Mouse (Mus musculus) limb, embryonic 10.5 days (tissue): ENCODE measurements at regions not wholly inside any gene's neighbourhood (a gene's known extent, or its start where the extent isn't known, plus 50 kb on each side); places are given as distances from the start of the nearest gene placed in this dataset.

Source experiments
- DNase-seq: peaks from one replicate; pipeline ENCODE4 v3.0.0-alpha.2; 2017; ENCODE audit warnings: low spot score
- H3K27ac ChIP-seq: fragments of 300-500 bp; sonication (generic); 2 replicates; pipeline ENCODE4 v1.5.1; 2016; ENCODE audit warnings: mild to moderate bottlenecking
- H3K27me3 ChIP-seq: fragments of 300-500 bp; sonication (generic); 2 replicates; pipeline ENCODE4 v1.6.1; 2016; ENCODE audit warnings: low read depth, mild to moderate bottlenecking; ENCODE audit not compliant: poor library complexity, severe bottlenecking
- H3K36me3 ChIP-seq: fragments of 300-500 bp; sonication (generic); 2 replicates; pipeline ENCODE4 v1.6.1; 2016; ENCODE audit warnings: mild to moderate bottlenecking, moderate library complexity
- H3K4me1 ChIP-seq: fragments of 300-500 bp; sonication (generic); 2 replicates; pipeline ENCODE4 v1.6.1; 2016
- H3K4me3 ChIP-seq: fragments of 300-500 bp; sonication (generic); 2 replicates; pipeline ENCODE4 v1.5.1; 2016; ENCODE audit warnings: mild to moderate bottlenecking, moderate library complexity
- H3K9me3 ChIP-seq: fragments of 300-500 bp; sonication (generic); replicated peaks from 2 replicates; pipeline ENCODE4 v1.6.1; 2016; ENCODE audit warnings: mild to moderate bottlenecking
- WGBS: fragments of 180-500 bp; shearing (Covaris S2); methylation state at CpG from one replicate; pipeline ENCODE4 v1.1.7; 2016; 5-methylcytosine and 5-hydroxymethylcytosine counted together

DNA sequence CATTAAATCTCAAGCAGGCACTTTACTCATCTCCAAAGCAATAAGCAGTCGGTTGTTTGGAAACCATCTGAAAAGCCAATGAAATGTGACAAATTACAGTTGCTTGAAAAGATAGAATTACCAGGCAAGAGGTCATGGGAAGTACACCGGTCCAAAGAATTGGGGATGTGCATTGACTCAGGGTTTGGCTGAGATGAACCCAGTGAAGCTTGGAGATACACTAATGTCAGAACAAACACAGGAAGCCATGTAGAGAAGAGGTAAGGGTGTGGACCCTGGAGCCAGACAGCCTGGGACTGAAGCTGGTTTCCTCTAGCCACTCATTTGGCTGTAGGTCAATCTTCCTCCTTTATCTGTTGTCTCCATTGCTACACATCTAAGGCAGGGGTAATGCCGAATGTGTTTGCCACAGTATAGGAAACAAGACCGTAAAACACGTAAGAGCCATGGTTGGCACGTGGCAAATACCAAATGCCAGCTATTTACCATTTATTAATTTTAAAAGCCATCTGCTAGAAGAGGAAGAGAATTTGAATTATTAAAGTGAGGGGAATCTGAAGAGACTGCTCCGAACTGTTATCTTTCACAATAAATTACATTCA is 173.9 kb downstream of the Rassf9 start:
- Histone ChIP-seq H3K4me1 (no peaks in the 10 kb centered on the region), H3K27ac (no peak overlapping the region), H3K36me3 (no peaks in the 10 kb centered on the region), H3K4me3 (no peak overlapping the region), H3K9me3 (no peaks in the 10 kb centered on the region), H3K27me3 (no peaks in the 10 kb centered on the region)
- 81% methylated on average over 7 of the region's 7 CpGs for WGBS
- DNase-seq: no peak

DNA sequence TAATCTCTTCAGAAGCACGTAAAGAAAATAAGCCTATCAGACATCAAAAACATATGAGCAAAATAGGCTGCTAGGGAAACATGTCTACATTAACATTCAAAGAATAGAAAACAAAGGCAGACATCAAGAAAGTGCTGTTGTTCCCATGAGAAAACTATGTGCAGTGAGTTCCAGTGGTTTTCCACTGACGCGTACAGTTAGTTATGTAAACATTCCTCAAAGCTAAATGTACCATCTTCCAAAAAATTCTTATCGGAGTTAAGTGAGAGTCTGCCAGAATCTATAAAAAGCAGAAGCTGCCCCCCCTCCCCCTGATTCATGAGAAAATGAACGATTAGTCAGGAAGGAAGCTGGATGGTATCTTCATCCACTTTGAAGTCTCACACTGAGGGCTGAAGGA is 155.3 kb downstream of the Rassf9 start:
- H3K4me3 ChIP-seq: no peak overlapping the region
- no peak overlapping the region for H3K27ac ChIP-seq
- no peak for DNase-seq

GRCm38 (mm10) chr10:102659683-102660082 is 147.7 kb downstream of the Rassf9 start:
- Histone ChIP-seq H3K27me3 (no peaks in the 10 kb centered on the region), H3K4me1 (no peaks in the 10 kb centered on the region)
- whole genome bisulfite sequencing: 88% methylated on average over 6 of the region's 6 CpGs

More for the DNA sequence above, 155.3 kb downstream of the Rassf9 start:
- WGBS: 87% methylated on average over 5 of the region's 5 CpGs
- H3K9me3 ChIP-seq: no peaks in the 10 kb centered on the region
- H3K36me3 ChIP-seq: no peaks in the 10 kb centered on the region
- H3K4me1 ChIP-seq: no peaks in the 10 kb centered on the region
- H3K27me3 ChIP-seq: no peaks in the 10 kb centered on the region

DNA sequence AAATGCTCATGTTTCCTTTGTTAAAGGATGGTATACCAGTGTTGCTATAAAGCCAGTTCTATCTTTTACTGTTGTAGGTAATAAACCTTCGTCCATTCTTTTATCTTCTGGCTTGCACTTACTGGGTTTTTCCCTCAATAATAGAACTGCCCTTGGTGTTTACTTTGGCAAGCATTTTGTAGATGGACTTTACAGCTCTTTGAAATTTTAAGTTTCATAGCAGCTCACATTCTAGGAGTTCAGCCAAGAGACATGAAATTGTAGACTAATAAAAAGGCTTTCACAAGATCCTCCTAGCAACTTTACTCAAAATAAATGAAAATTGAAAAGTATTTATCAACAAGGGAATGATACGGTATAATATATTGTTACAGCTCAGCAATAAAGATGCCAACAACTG is 124.5 kb downstream of the Rassf9 start:
- no peak for DNase-seq
- no peaks in the 10 kb centered on the region for H3K4me1 ChIP-seq
- WGBS: 89% methylated on average over 2 of the region's 2 CpGs
- no peaks in the 10 kb centered on the region for H3K36me3 ChIP-seq
- no peaks in the 10 kb centered on the region for H3K27me3 ChIP-seq
- H3K9me3 ChIP-seq: no peaks in the 10 kb centered on the region
- H3K4me3 ChIP-seq: no peak overlapping the region
- H3K27ac ChIP-seq: no peak overlapping the region

More at GRCm38 (mm10) chr10:102659683-102660082, 147.7 kb downstream of the Rassf9 start:
- H3K27ac ChIP-seq: no peak overlapping the region
- no peaks in the 10 kb centered on the region for H3K36me3 ChIP-seq
- no peaks in the 10 kb centered on the region for H3K9me3 ChIP-seq
- no peak overlapping the region for H3K4me3 ChIP-seq
- no peak for DNase-seq

- no peak overlapping the region for H3K4me3 ChIP-seq
- H3K4me1 ChIP-seq: no peaks in the 10 kb centered on the region
- H3K27ac ChIP-seq: no peak overlapping the region
- H3K36me3 ChIP-seq: no peaks in the 10 kb centered on the region
- no peaks in the 10 kb centered on the region for H3K27me3 ChIP-seq
- no peak for DNase-seq
- H3K9me3 ChIP-seq: no peaks in the 10 kb centered on the region
- 79% methylated on average over 4 of the region's 4 CpGs for WGBS
Measured at GRCm38 (mm10) chr10:102633438-102633837, 121.4 kb downstream of the Rassf9 start.

- DNase-seq: no peak
- H3K27me3 ChIP-seq: no peaks in the 10 kb centered on the region
- no peaks in the 10 kb centered on the region for H3K4me1 ChIP-seq
- no peaks in the 10 kb centered on the region for H3K36me3 ChIP-seq
- H3K9me3 ChIP-seq: no peaks in the 10 kb centered on the region
- H3K4me3 ChIP-seq: no peak overlapping the region
- H3K27ac ChIP-seq: no peak overlapping the region
Measured at GRCm38 (mm10) chr10:102628609-102629008, 116.6 kb downstream of the Rassf9 start.

GRCm38 (mm10) chr10:102623895-102624294 is 111.9 kb downstream of the Rassf9 start:
- Histone ChIP-seq H3K9me3 (no peaks in the 10 kb centered on the region), H3K4me1 (no peaks in the 10 kb centered on the region), H3K27ac (no peak overlapping the region), H3K4me3 (no peak overlapping the region), H3K36me3 (no peaks in the 10 kb centered on the region), H3K27me3 (no peaks in the 10 kb centered on the region)
- no peak for DNase-seq
- WGBS: 86% methylated on average over 3 of the region's 3 CpGs

- Histone ChIP-seq H3K4me3 (no peak overlapping the region), H3K27ac (no peak overlapping the region), H3K27me3 (no peaks in the 10 kb centered on the region), H3K4me1 (no peaks in the 10 kb centered on the region), H3K9me3 (no peaks in the 10 kb centered on the region), H3K36me3 (no peaks in the 10 kb centered on the region)
- no peak for DNase-seq
- WGBS: 81% methylated on average over 2 of the region's 2 CpGs
Measured at GRCm38 (mm10) chr10:102622583-102623008, 110.6 kb downstream of the Rassf9 start.

DNA sequence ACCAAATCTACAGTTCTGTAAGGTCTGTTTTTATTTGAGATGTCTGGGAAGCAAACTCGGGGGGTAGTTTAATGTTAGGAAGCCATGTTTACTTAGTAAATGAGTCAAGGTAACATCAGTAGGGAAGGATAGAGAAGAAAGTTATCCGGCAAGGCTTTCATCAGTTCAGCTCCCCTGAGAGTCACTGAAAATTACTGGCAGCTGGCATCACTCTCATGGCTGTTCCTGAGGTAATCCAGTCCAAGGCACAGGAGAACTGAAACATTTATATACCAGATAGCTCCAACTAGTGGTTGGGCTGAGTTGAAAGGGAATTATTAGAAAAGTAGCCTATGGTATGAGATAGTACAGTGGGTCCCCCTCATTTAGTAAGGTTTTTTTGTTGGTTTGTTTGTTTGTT is 106.7 kb downstream of the Rassf9 start:
- Histone ChIP-seq H3K36me3 (no peaks in the 10 kb centered on the region), H3K27ac (no peak overlapping the region), H3K4me3 (no peak overlapping the region), H3K9me3 (no peaks in the 10 kb centered on the region), H3K4me1 (no peaks in the 10 kb centered on the region), H3K27me3 (no peaks in the 10 kb centered on the region)
- WGBS: 74% methylated on average over 2 of the region's 2 CpGs
- DNase-seq: no peak

- Histone ChIP-seq H3K9me3 (no peaks in the 10 kb centered on the region), H3K4me3 (no peak overlapping the region), H3K27ac (no peak overlapping the region), H3K27me3 (no peaks in the 10 kb centered on the region), H3K36me3 (no peaks in the 10 kb centered on the region), H3K4me1 (no peaks in the 10 kb centered on the region)
- no peak for DNase-seq
- 89% methylated on average over 10 of the region's 10 CpGs for WGBS
Measured at GRCm38 (mm10) chr10:102615962-102616595, 104.1 kb downstream of the Rassf9 start.
